Mouse (Mus musculus) spleen, adult 2 months (tissue): ENCODE measurements around the gene Tpr.

Source experiments
- CTCF ChIP-seq: fragments of 200-500 bp; IDR thresholded peaks from 2 replicates; pipeline ENCODE4 v1.5.1; 2011; ENCODE audit warnings: mild to moderate bottlenecking, inconsistent platforms; ENCODE audit not compliant: insufficient read depth, insufficient read length, insufficient replicate concordance; ENCODE audit errors: extremely low read depth
- POLR2A ChIP-seq: fragments of 200-500 bp; IDR thresholded peaks from 2 replicates; pipeline ENCODE4 v1.6.1; 2011; ENCODE audit warnings: low read depth, low read length, inconsistent platforms

GRCm38 (mm10) chr1:150418426-150418825 is 25.8 kb downstream of the Tpr start:
- TF ChIP-seq CTCF (no peak), POLR2A (no peak)
